Comparison of ENCODE assay signal across 8 mouse cellular contexts in genomic region chr7:67222220-67222862, GRCm38 (mm10). TPM values are rescaled to one million over a fixed set of nuclear protein-coding genes. Genes with fewer than 3 reads are reported as not detected.
DNase-seq lines count a peak whose midpoint lies in the region; ATAC-seq and TF ChIP-seq lines count a peak whose summit lies in the region.

TSS of gene Lysmd4 (plus strand) at chr7:67222544.

- DNase-seq in G1E (ENCODE audit: low spot score) = peak; percentile 56
- DNase-seq in cerebellum, adult 18-20 months = peak; percentile 97 to 99
- peak; percentile 97 for DNase-seq in heart, postnatal 36 days
- DNase-seq in layer of hippocampus, adult 2 months (ENCODE audit: low spot score in 2 of 2) = peak; percentile 95 to 96
- DNase-seq in lung, embryonic 14.5 days = peak; percentile 98
- DNase-seq in thymus, adult 2 months = peak; percentile 97

- TF ChIP-seq POLR2A in olfactory bulb, adult 2 months (IDR thresholded peaks at IDR 0.05; ENCODE audit: insufficient read depth, low read depth, low read length) = no peak; the same call in 1 of the 2 replicates
- TF ChIP-seq POLR2A in thymus, adult 2 months (IDR thresholded peaks at IDR 0.05; ENCODE audit: control insufficient read depth, extremely low read depth, insufficient read depth, low read length, poor library complexity) = peak; percentile 64; the same call in 1 of the 2 replicates

- H3K4me2 ChIP-seq in forebrain, embryonic 16.5 days (ENCODE audit: low read length) = peak within 1 kb of the TSS; percentile 92
- H3K4me2 ChIP-seq in lung, embryonic 14.5 days = peak within 1 kb of the TSS; percentile 84

- ATAC-seq in G1E (ENCODE audit: extremely low read depth, insufficient number of reproducible peaks, low FRiP score, poor library complexity, severe bottlenecking) = peak; percentile 87
- ATAC-seq in forebrain, embryonic 16.5 days = peak; percentile 98
- peak; percentile 97 for ATAC-seq in lung, embryonic 14.5 days (ENCODE audit: insufficient read depth)

- no peaks in the 10 kb centered on the region for H3K27me3 ChIP-seq in G1E (ENCODE audit: insufficient read depth, low read length)
- no peaks in the 10 kb centered on the region for H3K27me3 ChIP-seq in forebrain, embryonic 16.5 days (replicated peaks; ENCODE audit: control insufficient read depth, insufficient read depth, low read length)
- H3K27me3 ChIP-seq in lung, embryonic 14.5 days (ENCODE audit: insufficient read depth, low read length) = no peaks in the 10 kb centered on the region
- no peaks in the 10 kb centered on the region for H3K27me3 ChIP-seq in thymus, adult 2 months (ENCODE audit: control insufficient read depth, insufficient read depth, low read length)

- no peak for TF ChIP-seq CTCF in G1E (IDR thresholded peaks at IDR 0.05; ENCODE audit: low read depth, low read length)
- no peak for TF ChIP-seq CTCF in layer of hippocampus, adult 2 months (conservative IDR thresholded peaks at IDR 0.05)
- TF ChIP-seq CTCF in lung, embryonic 14.5 days (IDR thresholded peaks at IDR 0.05; ENCODE audit: low read depth) = no peak
- TF ChIP-seq CTCF in olfactory bulb, adult 2 months (IDR thresholded peaks at IDR 0.05; ENCODE audit: insufficient read depth, low read depth, low read length) = 0 out of 2 replicates have a peak, but pooled peaks have one; percentile 31
- 0 out of 2 replicates have a peak, but pooled peaks have one; percentile 30 for TF ChIP-seq CTCF in thymus, adult 2 months (IDR thresholded peaks at IDR 0.05; ENCODE audit: borderline replicate concordance, control insufficient read depth, extremely low read depth, insufficient read depth, low read length, poor library complexity)

- peak within 1 kb of the TSS; percentile 87 for H3K9ac ChIP-seq in forebrain, embryonic 16.5 days (replicated peaks; ENCODE audit: low read depth, low read length)
- peak within 1 kb of the TSS; percentile 78 for H3K9ac ChIP-seq in lung, embryonic 14.5 days

- peaks cover 5% of the 10 kb centered on the region for H3K36me3 ChIP-seq in G1E (replicated peaks)
- peaks cover 7% of the 10 kb centered on the region; the same call in 1 of the 2 replicates for H3K36me3 ChIP-seq in forebrain, embryonic 16.5 days (ENCODE audit: control insufficient read depth, insufficient read depth)
- peaks cover 25% of the 10 kb centered on the region for H3K36me3 ChIP-seq in lung, embryonic 14.5 days (ENCODE audit: insufficient read depth)
- H3K36me3 ChIP-seq in thymus, adult 2 months (ENCODE audit: control insufficient read depth, insufficient read depth, low read length) = no peaks in the 10 kb centered on the region

- 4% methylated on average over 31 of the region's 31 CpGs for WGBS in forebrain, embryonic 16.5 days
- 2% methylated on average over 31 of the region's 31 CpGs for WGBS in lung, embryonic 14.5 days
- 1% methylated on average over 31 of the region's 31 CpGs for WGBS in olfactory bulb, adult 2 months
- WGBS in thymus, adult 2 months = 4% methylated on average over 29 of the region's 31 CpGs

- H3K4me1 ChIP-seq in G1E (ENCODE audit: insufficient read depth, low read depth, low read length) = no peaks in the 10 kb centered on the region
- peaks cover 22% of the 10 kb centered on the region for H3K4me1 ChIP-seq in forebrain, embryonic 16.5 days (replicated peaks; ENCODE audit: control insufficient read depth, insufficient read depth, low read length)
- H3K4me1 ChIP-seq in lung, embryonic 14.5 days (ENCODE audit: insufficient read depth) = no peaks in the 10 kb centered on the region; the same call in 1 of the 2 replicates
- H3K4me1 ChIP-seq in olfactory bulb, adult 2 months (ENCODE audit: control insufficient read depth, insufficient read depth, low read length) = peaks cover 8% of the 10 kb centered on the region
- peaks cover 10% of the 10 kb centered on the region for H3K4me1 ChIP-seq in thymus, adult 2 months (replicated peaks; ENCODE audit: control insufficient read depth, insufficient read depth, low read length)

- intact Hi-C loops in heart, postnatal 36 days (cut with DNase I) = loop anchor here (10.0 kb wide), 1 partner anchor 532 kb away; the partner anchor contains the start of gene Synm

- H3K27ac ChIP-seq in forebrain, embryonic 16.5 days (ENCODE audit: low read length) = no peak within 1 kb of the TSS; the same call in 1 of the 2 replicates
- H3K27ac ChIP-seq in layer of hippocampus, adult 2 months = peak within 1 kb of the TSS; percentile 93
- H3K27ac ChIP-seq in lung, embryonic 14.5 days (ENCODE audit: low read depth) = no peak within 1 kb of the TSS
- H3K27ac ChIP-seq in olfactory bulb, adult 2 months (ENCODE audit: insufficient read depth, low read depth, low read length) = no peak within 1 kb of the TSS
- no peak within 1 kb of the TSS for H3K27ac ChIP-seq in thymus, adult 2 months (ENCODE audit: control insufficient read depth, insufficient read depth, low read length)

- peak within 1 kb of the TSS; percentile 66 for H3K4me3 ChIP-seq in G1E (ENCODE audit: low read depth, low read length)
- peak within 1 kb of the TSS; percentile 87 for H3K4me3 ChIP-seq in forebrain, embryonic 16.5 days (replicated peaks; ENCODE audit: low read length)
- peak within 1 kb of the TSS; percentile 98 for H3K4me3 ChIP-seq in layer of hippocampus, adult 2 months
- H3K4me3 ChIP-seq in lung, embryonic 14.5 days (ENCODE audit: low read depth, low read length) = peak within 1 kb of the TSS; percentile 76
- peak within 1 kb of the TSS; percentile 74 for H3K4me3 ChIP-seq in olfactory bulb, adult 2 months (ENCODE audit: insufficient read depth, low read depth, low read length)
- peak within 1 kb of the TSS; percentile 89 for H3K4me3 ChIP-seq in thymus, adult 2 months (ENCODE audit: control insufficient read depth, insufficient read depth, low read length)

- no peaks in the 10 kb centered on the region for H3K9me3 ChIP-seq in G1E (replicated peaks)
- no peaks in the 10 kb centered on the region for H3K9me3 ChIP-seq in forebrain, embryonic 16.5 days (ENCODE audit: control insufficient read depth, low read length)
- H3K9me3 ChIP-seq in lung, embryonic 14.5 days (ENCODE audit: low read depth, low read length) = no peaks in the 10 kb centered on the region

RNA-seq across cellular contexts. Expression of gene Lysmd4, which starts in this region (rescaled TPM):
- 1.2 and 2.1 TPM in 2 replicates for total RNA-seq in G1E (2014; fragmentation: Nextera tagmentation)
- 1.9 TPM in 2 replicates for total RNA-seq in G1E (2017)
- polyA plus RNA-seq in G1E (2012) = 1.2 and 1.5 TPM in 2 replicates
- 38.2 and 40.6 TPM in 2 replicates for polyA plus RNA-seq in forebrain, embryonic 16.5 days (2015; fragmentation: Nextera tagmentation; extraction: Ambion mirVana)
- 10 to 100 TPM; 15.3 to 17.8 TPM for total RNA-seq in heart, postnatal 36 days (2021)
- 10 to 100 TPM; 33.7 to 34.7 TPM for total RNA-seq in layer of hippocampus, adult 2 months (2021)
- polyA plus RNA-seq in lung, embryonic 14.5 days (2014; fragmentation: Nextera tagmentation; extraction: Ambion mirVana) = 10.9 and 11.9 TPM in 2 replicates
- not detected in 2 replicates for polyA plus RNA-seq in olfactory bulb, adult 2 months (2012; ENCODE audit: insufficient read depth, insufficient read length, low replicate concordance, missing spikeins)
- polyA plus RNA-seq in thymus, adult 2 months (2012; rRNA removed) = 9.3 and 10.3 TPM in 2 replicates

Comparison
In these comparisons a context has a peak if more than half of its experiments do, and no peak if none do; other contexts are left out.
1. RNA of gene Lysmd4 (total RNA-seq): 33.7 to 34.7 TPM in layer of hippocampus, adult 2 months and 15.3 to 17.8 TPM in heart, postnatal 36 days; 1.2 to 2.1 TPM in G1E; every median in the first group is over 4 times any median in the second.
2. CTCF ChIP-seq: peak in olfactory bulb, adult 2 months (single experiment) and thymus, adult 2 months (single experiment); none in G1E (single experiment), layer of hippocampus, adult 2 months (single experiment) and lung, embryonic 14.5 days (single experiment).
3. Peak in every context shown above with its lines, with median percentiles within 50 percentile points of each other: ATAC-seq, DNase-seq and H3K4me3 ChIP-seq.